Mouse (Mus musculus): ENCODE measurements around the gene Ssr2. TPM values are rescaled to one million over a fixed set of nuclear protein-coding genes. Genes with fewer than 3 reads are reported as not detected.
"Not testable (repeated sequence)": the region's sequence is repeated elsewhere in the genome, so short reads cannot be mapped to it uniquely, and the experiment has no call there.

Gene Ssr2
- polyA plus RNA-seq, 1 experiment from 2014 or later, result 181 TPM

GRCm38 (mm10) chr3:88585769-88586168, 10.1 kb downstream of the Ssr2 start:
- Histone ChIP-seq H3K9me3 (replicated peaks) (no peaks in the 10 kb centered on the region), H3K36me3 (peaks cover 73% of the 10 kb centered on the region), H3K4me2 (no peak overlapping the region), H3K9ac (no peak overlapping the region), H3K27ac (ENCODE audit: poor library complexity, severe bottlenecking) (no peak overlapping the region), H3K4me1 (replicated peaks) (peaks cover 12% of the 10 kb centered on the region), H3K4me3 (no peak overlapping the region), H3K27me3 (replicated peaks) (no peaks in the 10 kb centered on the region)
- WGBS, result 92% methylated on average over 6 of the region's 6 CpGs
- ATAC-seq (ENCODE audit: insufficient number of reproducible peaks, low FRiP score), result no peak

- Histone ChIP-seq H3K36me3 (peaks cover 64% of the 10 kb centered on the region), H3K4me2 (no peak overlapping the region), H3K9ac (no peak overlapping the region), H3K4me1 (replicated peaks) (peaks cover 17% of the 10 kb centered on the region), H3K9me3 (replicated peaks) (no peaks in the 10 kb centered on the region), H3K27ac (ENCODE audit: poor library complexity, severe bottlenecking) (no peak overlapping the region), H3K4me3 (no peak overlapping the region), H3K27me3 (replicated peaks) (no peaks in the 10 kb centered on the region)
- ATAC-seq (ENCODE audit: insufficient number of reproducible peaks, low FRiP score), result no peak
- 91% methylated on average over 5 of the region's 5 CpGs for WGBS
Observed at GRCm38 (mm10) chr3:88586640-88587039, 11.0 kb downstream of the Ssr2 start.

GRCm38 (mm10) chr3:88590246-88590645, 14.6 kb downstream of the Ssr2 start:
- Histone ChIP-seq H3K9me3 (replicated peaks) (no peaks in the 10 kb centered on the region), H3K4me1 (replicated peaks) (peaks cover 37% of the 10 kb centered on the region), H3K9ac (no peak overlapping the region), H3K36me3 (peaks cover 34% of the 10 kb centered on the region), H3K27ac (ENCODE audit: poor library complexity, severe bottlenecking) (no peak overlapping the region), H3K4me2 (no peak overlapping the region), H3K27me3 (replicated peaks) (no peaks in the 10 kb centered on the region), H3K4me3 (no peak overlapping the region)
- ATAC-seq (ENCODE audit: insufficient number of reproducible peaks, low FRiP score), result no peak
- WGBS, result 40% methylated on average over 5 of the region's 5 CpGs

GRCm38 (mm10) chr3:88591044-88591443, 15.4 kb downstream of the Ssr2 start:
- WGBS, result 25% methylated on average over 3 of the region's 3 CpGs
- Histone ChIP-seq H3K36me3 (peaks cover 28% of the 10 kb centered on the region), H3K27me3 (replicated peaks) (no peaks in the 10 kb centered on the region), H3K4me1 (replicated peaks) (peaks cover 37% of the 10 kb centered on the region), H3K9me3 (replicated peaks) (no peaks in the 10 kb centered on the region), H3K9ac (no peak overlapping the region), H3K4me3 (no peak overlapping the region), H3K4me2 (no peak overlapping the region), H3K27ac (ENCODE audit: poor library complexity, severe bottlenecking) (no peak overlapping the region)
- ATAC-seq (ENCODE audit: insufficient number of reproducible peaks, low FRiP score), result 0 out of 2 replicates have a peak, but pooled peaks have one; percentile 16

- no peak; the same call in 1 of the 2 replicates for ATAC-seq (ENCODE audit: insufficient number of reproducible peaks, low FRiP score)
- Histone ChIP-seq H3K9me3 (replicated peaks) (no peaks in the 10 kb centered on the region), H3K27me3 (replicated peaks) (no peaks in the 10 kb centered on the region), H3K4me1 (replicated peaks) (peaks cover 37% of the 10 kb centered on the region), H3K9ac (no peak overlapping the region), H3K27ac (ENCODE audit: poor library complexity, severe bottlenecking) (no peak overlapping the region), H3K4me2 (no peak overlapping the region), H3K4me3 (no peak overlapping the region), H3K36me3 (peaks cover 17% of the 10 kb centered on the region)
- WGBS, result 31% methylated on average over 9 of the region's 9 CpGs
Observed at GRCm38 (mm10) chr3:88591950-88592731, 16.5 kb downstream of the Ssr2 start.

GRCm38 (mm10) chr3:88592942-88593576, 17.4 kb downstream of the Ssr2 start:
- 69% methylated on average over 10 of the region's 10 CpGs for WGBS
- Histone ChIP-seq H3K4me3 (no peak overlapping the region), H3K27me3 (replicated peaks) (no peaks in the 10 kb centered on the region), H3K9ac (no peak overlapping the region), H3K4me1 (replicated peaks) (peaks cover 37% of the 10 kb centered on the region), H3K9me3 (replicated peaks) (no peaks in the 10 kb centered on the region), H3K27ac (ENCODE audit: poor library complexity, severe bottlenecking) (no peak overlapping the region), H3K4me2 (no peak overlapping the region), H3K36me3 (peaks cover 8% of the 10 kb centered on the region)
- ATAC-seq (ENCODE audit: insufficient number of reproducible peaks, low FRiP score), result no peak

GRCm38 (mm10) chr3:88593893-88594580, 18.4 kb downstream of the Ssr2 start:
- H3K4me2 ChIP-seq, result no peak overlapping the region
- ATAC-seq (ENCODE audit: insufficient number of reproducible peaks, low FRiP score), result no peak
- H3K27me3 ChIP-seq (replicated peaks), result no peaks in the 10 kb centered on the region
- H3K4me1 ChIP-seq (replicated peaks), result peaks cover 37% of the 10 kb centered on the region
- H3K9ac ChIP-seq, result peak overlapping the region; percentile 4; the same call in 1 of the 2 replicates
- 40% methylated on average over 10 of the region's 10 CpGs for WGBS
- H3K4me3 ChIP-seq, result no peak overlapping the region
- H3K9me3 ChIP-seq (replicated peaks), result no peaks in the 10 kb centered on the region
- no peak overlapping the region for H3K27ac ChIP-seq (ENCODE audit: poor library complexity, severe bottlenecking)
- H3K36me3 ChIP-seq, result no peaks in the 10 kb centered on the region

GRCm38 (mm10) chr3:88596547-88596946, 20.9 kb downstream of the Ssr2 start:
- 82% methylated on average over 4 of the region's 4 CpGs for WGBS
- not testable (repeated sequence) for ATAC-seq (ENCODE audit: insufficient number of reproducible peaks, low FRiP score); H3K27me3 ChIP-seq (replicated peaks); H3K36me3 ChIP-seq; H3K4me3 ChIP-seq; H3K9me3 ChIP-seq (replicated peaks); H3K27ac ChIP-seq (ENCODE audit: poor library complexity, severe bottlenecking); H3K4me2 ChIP-seq; H3K9ac ChIP-seq
- H3K4me1 ChIP-seq (replicated peaks), result peaks cover 22% of the 10 kb centered on the region

GRCm38 (mm10) chr3:88602466-88602865, 26.8 kb downstream of the Ssr2 start:
- Histone ChIP-seq H3K9me3 (replicated peaks) (no peaks in the 10 kb centered on the region), H3K9ac (no peak overlapping the region), H3K4me2 (no peak overlapping the region), H3K4me1 (replicated peaks) (peaks cover 14% of the 10 kb centered on the region; the same call in 1 of the 2 replicates), H3K36me3 (no peaks in the 10 kb centered on the region), H3K27ac (ENCODE audit: poor library complexity, severe bottlenecking) (no peak overlapping the region), H3K27me3 (replicated peaks) (no peaks in the 10 kb centered on the region), H3K4me3 (no peak overlapping the region)
- ATAC-seq (ENCODE audit: insufficient number of reproducible peaks, low FRiP score), result no peak
- WGBS, result 59% methylated on average over 4 of the region's 4 CpGs

- Histone ChIP-seq H3K4me3 (no peak overlapping the region), H3K4me2 (no peak overlapping the region), H3K27ac (ENCODE audit: poor library complexity, severe bottlenecking) (peak overlapping the region; percentile 42; the same call in 1 of the 2 replicates), H3K27me3 (replicated peaks) (no peaks in the 10 kb centered on the region), H3K36me3 (no peaks in the 10 kb centered on the region), H3K4me1 (replicated peaks) (peaks cover 25% of the 10 kb centered on the region), H3K9ac (no peak overlapping the region), H3K9me3 (replicated peaks) (no peaks in the 10 kb centered on the region)
- peak; percentile 71 for ATAC-seq (ENCODE audit: insufficient number of reproducible peaks, low FRiP score)
- 17% methylated on average over 6 of the region's 6 CpGs for WGBS
Observed at GRCm38 (mm10) chr3:88603714-88604161, 28.1 kb downstream of the Ssr2 start.

GRCm38 (mm10) chr3:88604863-88605262, 29.2 kb downstream of the Ssr2 start:
- WGBS, result 85% methylated on average over 7 of the region's 7 CpGs
- ATAC-seq (ENCODE audit: insufficient number of reproducible peaks, low FRiP score), result no peak
- no peak overlapping the region for H3K27ac ChIP-seq (ENCODE audit: poor library complexity, severe bottlenecking)

More at GRCm38 (mm10) chr3:88604863-88605262, 29.2 kb downstream of the Ssr2 start:
- no peaks in the 10 kb centered on the region for H3K27me3 ChIP-seq (replicated peaks)
- no peak overlapping the region for H3K9ac ChIP-seq
- H3K4me1 ChIP-seq (replicated peaks), result peaks cover 33% of the 10 kb centered on the region
- H3K4me2 ChIP-seq, result no peak overlapping the region
- H3K9me3 ChIP-seq (replicated peaks), result no peaks in the 10 kb centered on the region
- no peaks in the 10 kb centered on the region for H3K36me3 ChIP-seq
- no peak overlapping the region for H3K4me3 ChIP-seq
